Mouse (Mus musculus) hindbrain, postnatal 0 days (tissue): ENCODE results near the gene Grk6. TPM values are rescaled to one million over a fixed set of nuclear protein-coding genes. Genes with fewer than 3 reads are reported as not detected.

Experiments used
- ATAC-seq: fragments of 200-750 bp; cut with Nextera tagmentation; 2 replicates; pipeline ENCODE4 v1.8.0; 2017; ENCODE audit warnings: mild to moderate bottlenecking, moderate TSS enrichment, moderate library complexity
- DNase-seq: peaks from one replicate; pipeline ENCODE4 v3.0.0-alpha.2; 2015; ENCODE audit warnings: low spot score
- H3K27ac ChIP-seq: fragments of 300-500 bp; sonication (generic); 2 replicates; pipeline ENCODE4 v1.5.1; 2014; ENCODE audit warnings: mild to moderate bottlenecking
- H3K27me3 ChIP-seq: fragments of 300-500 bp; sonication (generic); 2 replicates; pipeline ENCODE4 v1.6.1; 2014; ENCODE audit warnings: low read length, mixed read lengths; ENCODE audit not compliant: insufficient read depth
- H3K36me3 ChIP-seq: fragments of 300-500 bp; sonication (generic); 2 replicates; pipeline ENCODE4 v1.6.1; 2014; ENCODE audit warnings: low read length, mixed read lengths; ENCODE audit not compliant: insufficient read depth
- H3K4me1 ChIP-seq: fragments of 300-500 bp; sonication (generic); 2 replicates; pipeline ENCODE4 v1.6.1; 2014; ENCODE audit warnings: antibody characterized with exemption, low read length, mixed read lengths; ENCODE audit not compliant: insufficient read depth
- H3K4me2 ChIP-seq: fragments of 300-500 bp; sonication (generic); 2 replicates; pipeline ENCODE4 v1.6.1; 2014; ENCODE audit warnings: low read depth, mild to moderate bottlenecking, low read length, moderate library complexity, mixed read lengths
- H3K4me3 ChIP-seq: fragments of 300-500 bp; sonication (generic); 2 replicates; pipeline ENCODE4 v1.5.1; 2014; ENCODE audit warnings: low read length
- H3K9ac ChIP-seq: fragments of 300-500 bp; sonication (generic); replicated peaks from 2 replicates; pipeline ENCODE4 v1.6.1; 2014; ENCODE audit warnings: mild to moderate bottlenecking, low read length, moderate library complexity, mixed read lengths
- H3K9me3 ChIP-seq: fragments of 300-500 bp; sonication (generic); 2 replicates; pipeline ENCODE4 v1.6.1; 2016; ENCODE audit warnings: low read length, mixed read lengths
- CTCF ChIP-seq: IDR thresholded peaks from 2 replicates; pipeline ENCODE4 v1.5.1; 2016; ENCODE audit warnings: antibody characterized with exemption, control low read depth, low read depth
- WGBS: fragments of 180-500 bp; shearing (Covaris S2); extraction: QIAGEN DNeasy Blood & Tissue Kit; methylation state at CpG from one replicate; pipeline ENCODE4 v1.1.7; 2014; 5-methylcytosine and 5-hydroxymethylcytosine counted together
- microRNA-seq, 2 experiments: library from miRNA; unstranded; fragments of <30 nt; microRNA quantifications; one replicate each; pipeline ENCODE4; 2016
- polyA plus RNA-seq: library from polyadenylated mRNA; unstranded; fragments of >200 nt; fragmentation: Nextera tagmentation; extraction: Ambion mirVana; gene quantifications from 2 replicates; pipeline ENCODE4 v1.2.1, GENCODE M21; 2015
- total RNA-seq: library from RNA; depleted of rRNA; stranded (reverse); fragments of >200 nt; gene quantifications from 2 replicates; pipeline ENCODE4 v1.2.3, GENCODE M21; 2014; rRNA removed

The Grk6 gene
- total and polyA plus RNA-seq, 2 experiments from 2014 or later: 34.7 to 72.2 TPM

- TF ChIP-seq CTCF: no peak
- peaks cover 35% of the 10 kb centered on the region; the same call in 1 of the 2 replicates for H3K36me3 ChIP-seq
- DNase-seq (no peak), ATAC-seq (no peak)
- H3K27me3 ChIP-seq: no peaks in the 10 kb centered on the region
- no peaks in the 10 kb centered on the region for H3K9me3 ChIP-seq
- peaks cover 2% of the 10 kb centered on the region; the same call in 1 of the 2 replicates for H3K4me1 ChIP-seq
- no peak overlapping the region for H3K27ac ChIP-seq
- no peak overlapping the region for H3K4me3 ChIP-seq
- 96% methylated on average over 9 of the region's 9 CpGs for WGBS
- no peak overlapping the region for H3K4me2 ChIP-seq
- H3K9ac ChIP-seq: no peak overlapping the region
Observed at GRCm38 (mm10) chr13:55505810-55506209, 60.9 kb downstream of the Grk6 start.

GRCm38 (mm10) chr13:55506697-55507096, 61.8 kb downstream of the Grk6 start:
- 63% methylated on average over 10 of the region's 10 CpGs for WGBS
- no peak overlapping the region for H3K27ac ChIP-seq
- H3K9me3 ChIP-seq: no peaks in the 10 kb centered on the region
- H3K9ac ChIP-seq: no peak overlapping the region
- DNase-seq (peak; percentile 38), ATAC-seq (no peak)
- H3K4me2 ChIP-seq: no peak overlapping the region
- peaks cover 10% of the 10 kb centered on the region for H3K4me1 ChIP-seq
- no peak overlapping the region for H3K4me3 ChIP-seq
- peaks cover 35% of the 10 kb centered on the region; the same call in 1 of the 2 replicates for H3K36me3 ChIP-seq
- no peak for TF ChIP-seq CTCF
- no peaks in the 10 kb centered on the region for H3K27me3 ChIP-seq

GRCm38 (mm10) chr13:55507877-55508276, 63.0 kb downstream of the Grk6 start:
- no peaks in the 10 kb centered on the region for H3K9me3 ChIP-seq
- whole genome bisulfite sequencing: 52% methylated on average over 11 of the region's 11 CpGs
- no peak overlapping the region for H3K4me2 ChIP-seq
- H3K36me3 ChIP-seq: peaks cover 31% of the 10 kb centered on the region; the same call in 1 of the 2 replicates
- H3K4me1 ChIP-seq: peaks cover 20% of the 10 kb centered on the region
- no peak overlapping the region for H3K4me3 ChIP-seq
- no peaks in the 10 kb centered on the region for H3K27me3 ChIP-seq
- peak; percentile 48 for TF ChIP-seq CTCF
- 0 out of 2 replicates have a peak, but pooled peaks have one; percentile 6 for ATAC-seq
- no peak overlapping the region for H3K9ac ChIP-seq
- no peak overlapping the region for H3K27ac ChIP-seq
- DNase-seq: no peak

GRCm38 (mm10) chr13:55508531-55508930, 63.7 kb downstream of the Grk6 start:
- H3K36me3 ChIP-seq: peaks cover 25% of the 10 kb centered on the region; the same call in 1 of the 2 replicates
- TF ChIP-seq CTCF: no peak

GRCm38 (mm10) chr13:55510332-55510667, 65.4 kb downstream of the Grk6 start:
- H3K36me3 ChIP-seq: peaks cover 25% of the 10 kb centered on the region; the same call in 1 of the 2 replicates
- H3K27ac ChIP-seq: peak overlapping the region; percentile 86; the same call in 1 of the 2 replicates
- no peak overlapping the region for H3K4me2 ChIP-seq
- no peak overlapping the region for H3K4me3 ChIP-seq
- 31% methylated on average over 3 of the region's 3 CpGs for WGBS
- TF ChIP-seq CTCF: no peak
- DNase-seq (no peak), ATAC-seq (no peak)
- no peak overlapping the region for H3K9ac ChIP-seq
- H3K9me3 ChIP-seq: no peaks in the 10 kb centered on the region
- peaks cover 20% of the 10 kb centered on the region for H3K4me1 ChIP-seq
- H3K27me3 ChIP-seq: no peaks in the 10 kb centered on the region

More at GRCm38 (mm10) chr13:55508531-55508930, 63.7 kb downstream of the Grk6 start:
- no peak overlapping the region for H3K9ac ChIP-seq
- no peaks in the 10 kb centered on the region for H3K27me3 ChIP-seq
- no peaks in the 10 kb centered on the region for H3K9me3 ChIP-seq
- 91% methylated on average over 10 of the region's 10 CpGs for WGBS
- H3K4me3 ChIP-seq: no peak overlapping the region
- ATAC-seq: no peak
- no peak overlapping the region for H3K4me2 ChIP-seq
- H3K27ac ChIP-seq: no peak overlapping the region
- no peak for DNase-seq
- H3K4me1 ChIP-seq: peaks cover 20% of the 10 kb centered on the region

Small RNAs within 50 kb of the gene (microRNA-seq; reads per million reads assigned to microRNA genes)
- gene Mir6943 (0 to 1.1 reads per million in 2 experiments), gene Mir6944 (23.3 to 27.5 reads per million in 2 experiments), gene Mir6945 (1.9 to 2.5 reads per million in 2 experiments)

Other genes starting within 250 kb of the Grk6 start
- 59.3 and 78.2 TPM in 2 replicates for gene Nsd1, start 235.3 kb upstream of the Grk6 start, total RNA-seq
- 64.0 and 67.7 TPM in 2 replicates for gene Nsd1, start 235.3 kb upstream of the Grk6 start, polyA plus RNA-seq
- gene Prelid1, start 124.6 kb upstream of the Grk6 start, total RNA-seq: 197 and 213 TPM in 2 replicates
- 309 and 327 TPM in 2 replicates for gene Prelid1, start 124.6 kb upstream of the Grk6 start, polyA plus RNA-seq
- gene Rab24, start 123.1 kb upstream of the Grk6 start, total RNA-seq: 65.3 and 78.8 TPM in 2 replicates
- 84.7 and 89.4 TPM in 2 replicates for gene Rab24, start 123.1 kb upstream of the Grk6 start, polyA plus RNA-seq
- 16.3 and 16.8 TPM in 2 replicates for gene Mxd3, start 115.2 kb upstream of the Grk6 start, total RNA-seq
- gene Mxd3, start 115.2 kb upstream of the Grk6 start, polyA plus RNA-seq: 11.2 and 11.7 TPM in 2 replicates
- 60.7 and 72.2 TPM in 2 replicates for gene Lman2, start 82.3 kb upstream of the Grk6 start, total RNA-seq
- gene Lman2, start 82.3 kb upstream of the Grk6 start, polyA plus RNA-seq: 36.4 and 37.0 TPM in 2 replicates
- gene Rgs14, start 75.3 kb upstream of the Grk6 start, total RNA-seq: 0.36 and 0.78 TPM in 2 replicates
- gene Rgs14, start 75.3 kb upstream of the Grk6 start, polyA plus RNA-seq: 0.69 and 0.76 TPM in 2 replicates
- not detected in 2 replicates for gene Slc34a1, start 46.9 kb upstream of the Grk6 start, total RNA-seq
- not detected in 2 replicates for gene Slc34a1, start 46.9 kb upstream of the Grk6 start, polyA plus RNA-seq
- gene Pfn3, start 29.8 kb upstream of the Grk6 start, total RNA-seq: 0.52 TPM in 1 of 2 replicates, not detected in the other
- gene Pfn3, start 29.8 kb upstream of the Grk6 start, polyA plus RNA-seq: 0.37 and 0.68 TPM in 2 replicates
- gene F12, start 18.3 kb upstream of the Grk6 start, total RNA-seq: not detected in 2 replicates
- gene F12, start 18.3 kb upstream of the Grk6 start, polyA plus RNA-seq: 0.26 and 0.48 TPM in 2 replicates
- gene Prr7, start 19.2 kb downstream of the Grk6 start, total RNA-seq: 106 and 119 TPM in 2 replicates
- gene Prr7, start 19.2 kb downstream of the Grk6 start, polyA plus RNA-seq: 4.6 and 4.9 TPM in 2 replicates
- 442 and 446 TPM in 2 replicates for gene Dbn1, start 43.0 kb downstream of the Grk6 start, total RNA-seq
- gene Dbn1, start 43.0 kb downstream of the Grk6 start, polyA plus RNA-seq: 369 and 371 TPM in 2 replicates
- 43.4 and 49.9 TPM in 2 replicates for gene Pdlim7, start 68.6 kb downstream of the Grk6 start, total RNA-seq
- 133 TPM in 2 replicates for gene Pdlim7, start 68.6 kb downstream of the Grk6 start, polyA plus RNA-seq
- 4.7 and 5.2 TPM in 2 replicates for gene Dok3, start 84.2 kb downstream of the Grk6 start, total RNA-seq
- 1.1 and 1.6 TPM in 2 replicates for gene Dok3, start 84.2 kb downstream of the Grk6 start, polyA plus RNA-seq
- gene Ddx41, start 91.6 kb downstream of the Grk6 start, total RNA-seq: 48.6 and 53.4 TPM in 2 replicates
- gene Ddx41, start 91.6 kb downstream of the Grk6 start, polyA plus RNA-seq: 44.4 and 47.2 TPM in 2 replicates
- 60.2 and 87.5 TPM in 2 replicates for gene Fam193b, start 126.0 kb downstream of the Grk6 start, total RNA-seq
- gene Fam193b, start 126.0 kb downstream of the Grk6 start, polyA plus RNA-seq: 38.8 and 38.9 TPM in 2 replicates
- 59.3 and 66.7 TPM in 2 replicates for gene Tmed9, start 128.7 kb downstream of the Grk6 start, total RNA-seq
- 105 and 117 TPM in 2 replicates for gene Tmed9, start 128.7 kb downstream of the Grk6 start, polyA plus RNA-seq
- 66.7 and 66.8 TPM in 2 replicates for gene B4galt7, start 154.8 kb downstream of the Grk6 start, total RNA-seq
- gene B4galt7, start 154.8 kb downstream of the Grk6 start, polyA plus RNA-seq: 42.9 and 44.0 TPM in 2 replicates
- 70.3 and 76.2 TPM in 2 replicates for gene Caml, start 177.9 kb downstream of the Grk6 start, total RNA-seq
- 105 and 115 TPM in 2 replicates for gene Caml, start 177.9 kb downstream of the Grk6 start, polyA plus RNA-seq
- 17.9 and 18.7 TPM in 2 replicates for gene Ddx46, start 190.0 kb downstream of the Grk6 start, total RNA-seq
- gene Ddx46, start 190.0 kb downstream of the Grk6 start, polyA plus RNA-seq: 19.9 and 23.4 TPM in 2 replicates
- 132 and 145 TPM in 2 replicates for gene B230219D22Rik, start 248.1 kb downstream of the Grk6 start, total RNA-seq
- 51.7 and 55.0 TPM in 2 replicates for gene B230219D22Rik, start 248.1 kb downstream of the Grk6 start, polyA plus RNA-seq